Mouse (Mus musculus): ENCODE results near the gene Rbms3.

- TF ChIP-seq CTCF (IDR thresholded peaks at IDR 0.05; ENCODE audit: low read depth, low read length) (no peak), POLR2A (IDR thresholded peaks at IDR 0.05; ENCODE audit: extremely low read depth, insufficient read depth, low read length) (no peak)
Measured at GRCm38 (mm10) chr9:116644616-116645015, 985.1 kb downstream of the Rbms3 start.

Data from liver, adult 2 months (tissue).